Mouse (Mus musculus) heart, adult 2 months (tissue): Measurements from ENCODE around the gene Wwox.

Source experiments
- CTCF ChIP-seq: fragments of 200-600 bp; IDR thresholded peaks from 2 replicates; pipeline ENCODE4 v1.8.1; 2022; ENCODE audit warnings: antibody characterized with exemption, mild to moderate bottlenecking, moderate library complexity
- EP300 ChIP-seq: fragments of 200-500 bp; IDR thresholded peaks from 2 replicates; pipeline ENCODE4 v1.6.1; 2011; ENCODE audit warnings: low read depth, low read length, control low read depth; ENCODE audit not compliant: insufficient read depth
- POLR2A ChIP-seq: fragments of 200-500 bp; IDR thresholded peaks from 2 replicates; pipeline ENCODE4 v1.6.1; 2011; ENCODE audit warnings: mild to moderate bottlenecking, low read depth, low read length, control low read depth; ENCODE audit not compliant: insufficient read depth

- no peak for TF ChIP-seq CTCF
- TF ChIP-seq POLR2A, result no peak
- TF ChIP-seq EP300, result no peak
These were observed 7.4 kb downstream of the Wwox start for GRCm38 (mm10) chr8:114446884-114447283.
